ENCODE assay signal across 9 mouse cellular contexts in the genomic region with DNA sequence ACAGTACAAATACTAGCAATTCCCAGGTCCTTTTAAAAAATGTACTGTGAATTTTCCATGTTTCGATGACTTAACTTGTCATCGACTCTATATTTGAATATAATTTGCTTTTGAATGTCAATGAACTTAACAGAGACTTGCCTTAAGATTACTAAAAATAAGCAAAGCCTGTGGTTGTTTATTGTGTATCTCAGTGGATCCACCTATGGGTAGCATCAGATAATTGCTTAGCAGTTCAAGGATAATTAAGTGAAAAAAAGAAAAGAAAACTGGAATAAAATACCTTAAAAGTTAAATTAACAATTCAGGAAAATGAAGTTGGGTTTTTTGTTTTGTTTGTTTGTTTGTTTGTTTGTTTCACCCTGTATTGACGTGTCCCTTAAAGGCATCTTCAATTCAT. TPM values are rescaled to one million over a fixed set of nuclear protein-coding genes. Genes with fewer than 3 reads are reported as not detected.
A peak's percentile ranks its signal among the peaks of the same experiment; 100 is the strongest.
DNase-seq lines count a peak whose midpoint lies in the region; ATAC-seq lines count a peak whose summit lies in the region.
"Had no signal": no experiment of that assay in that cellular context is flagged by ENCODE, and none has a peak within 500 bp of the region (broad histone marks: within the 10 kb centered on the region; RNA-seq: fewer than 3 reads in every experiment).

No protein-coding gene starts in this region.

- H3K36me3 ChIP-seq in heart, embryonic 14.5 days (ENCODE audit: control insufficient read depth, insufficient read depth, low read length) = 0 out of 2 replicates have a peak, but pooled peaks cover 7% of the 10 kb centered on the region
- H3K36me3 ChIP-seq in midbrain, embryonic 14.5 days (ENCODE audit: control insufficient read depth, insufficient read depth, low read length) = peaks cover 5% of the 10 kb centered on the region; the same call in 1 of the 2 replicates

- H3K4me1 ChIP-seq in heart, embryonic 14.5 days (ENCODE audit: control insufficient read depth in 2 of 2, insufficient read depth in 2 of 2, low read length in 2 of 2) = peaks cover 2 to 20% of the 10 kb centered on the region in 2 experiments; a peak in 2 of 4 replicates
- H3K4me1 ChIP-seq in midbrain, embryonic 14.5 days (ENCODE audit: control insufficient read depth, insufficient read depth, low read length) = peaks cover 19% of the 10 kb centered on the region; the same call in 1 of the 2 replicates

- no peaks in the 10 kb centered on the region for H3K9me3 ChIP-seq in heart, embryonic 14.5 days (ENCODE audit: control insufficient read depth, low read length)
- no peaks in the 10 kb centered on the region for H3K9me3 ChIP-seq in midbrain, embryonic 14.5 days (ENCODE audit: control insufficient read depth, low read length)

- peak overlapping the region in 1 of 2 experiments; percentile 93; a peak in 2 of 4 replicates for H3K4me3 ChIP-seq in heart, embryonic 14.5 days (ENCODE audit: control insufficient read depth in 1 of 2, insufficient read depth in 1 of 2, low read depth in 1 of 2, low read length in 2 of 2)
- H3K4me3 ChIP-seq in midbrain, embryonic 14.5 days (replicated peaks; ENCODE audit: low read depth, low read length) = peak overlapping the region; percentile 98

- H3K27me3 ChIP-seq in heart, embryonic 14.5 days (ENCODE audit: control insufficient read depth, insufficient read depth, low read length) = no peaks in the 10 kb centered on the region
- no peaks in the 10 kb centered on the region for H3K27me3 ChIP-seq in midbrain, embryonic 14.5 days (ENCODE audit: control insufficient read depth, insufficient read depth, low read length)

- no peak for ATAC-seq in heart, embryonic 14.5 days (ENCODE audit: insufficient number of reproducible peaks, insufficient read depth, low FRiP score, low read depth)
- ATAC-seq in midbrain, embryonic 14.5 days (ENCODE audit: low FRiP score, low TSS enrichment) = no peak

- no peak overlapping the region for H3K27ac ChIP-seq in heart, embryonic 14.5 days (replicated peaks in 1 of 2; ENCODE audit: control insufficient read depth in 1 of 2, insufficient read depth in 1 of 2, low read depth in 2 of 2, low read length in 2 of 2)
- H3K27ac ChIP-seq in midbrain, embryonic 14.5 days (replicated peaks; ENCODE audit: low read depth, low read length) = no peak overlapping the region

- DNase-seq in heart, postnatal 4 days = no peak
- peak; percentile 33 for DNase-seq in CD4-positive helper T cell, adult 2 months (ENCODE audit: low read depth, low spot score)
- DNase-seq in Muller cell, postnatal 12 days (ENCODE audit: inconsistent ontology term) = peak; percentile 27
- peak; percentile 64 for DNase-seq in midbrain, embryonic 14.5 days
- DNase-seq in spleen, postnatal 10 days (ENCODE audit: low spot score in 2 of 2) = no peak
- DNase-seq in layer of hippocampus, adult 9-11 months = no peak
- DNase-seq: lung, postnatal 14 days; thymus, adult 18-20 months had no signal

- H3K4me2 ChIP-seq in heart, embryonic 14.5 days (ENCODE audit: low read length) = peak overlapping the region; percentile 68
- peak overlapping the region; percentile 85 for H3K4me2 ChIP-seq in midbrain, embryonic 14.5 days (ENCODE audit: low read length)

- H3K9ac ChIP-seq in heart, embryonic 14.5 days (ENCODE audit: low read length) = peak overlapping the region; percentile 98
- no peak overlapping the region for H3K9ac ChIP-seq in midbrain, embryonic 14.5 days (replicated peaks; ENCODE audit: low read length)

- 42% methylated on average over 3 of the region's 3 CpGs for WGBS in heart, embryonic 14.5 days
- WGBS in midbrain, embryonic 14.5 days = 70% methylated on average over 3 of the region's 3 CpGs

RNA-seq across cellular contexts. Expression of a gene that starts 3.5 kb away (rescaled TPM):
- polyA plus RNA-seq in heart, embryonic 14.5 days (2014; fragmentation: Nextera tagmentation; extraction: Ambion mirVana) = 7.4 and 7.7 TPM in 2 replicates
- 10 to 100 TPM; 26.0 to 29.4 TPM for total RNA-seq in heart, postnatal 4 days (2021)
- 20.6 and 23.1 TPM in 2 replicates for polyA plus RNA-seq in midbrain, embryonic 14.5 days (2014; fragmentation: Nextera tagmentation; extraction: Ambion mirVana)

Comparison
In these comparisons a context has a peak if more than half of its experiments do, and no peak if none do; other contexts are left out.
1. DNase-seq: peak in CD4-positive helper T cell, adult 2 months (single experiment), Muller cell, postnatal 12 days (single experiment) and midbrain, embryonic 14.5 days (single experiment); none in heart, postnatal 4 days (single experiment), spleen, postnatal 10 days (0 of 2) and layer of hippocampus, adult 9-11 months (single experiment).